Mouse (Mus musculus) myocyte (in vitro differentiated cells): ENCODE measurements around the gene Ptprg.

ENCODE experiments used
- CEBPB ChIP-seq: IDR thresholded peaks from 2 replicates; pipeline ENCODE4 v1.6.1; 2011; ENCODE audit warnings: mild to moderate bottlenecking, moderate library complexity; ENCODE audit not compliant: poor library complexity, insufficient read depth, severe bottlenecking
- E2F4 ChIP-seq: IDR thresholded peaks from one replicate; pipeline ENCODE4 v1.6.1; 2011; ENCODE audit warnings: mild to moderate bottlenecking, control low read depth, moderate library complexity; ENCODE audit not compliant: insufficient read depth
- MAX ChIP-seq: IDR thresholded peaks from one replicate; pipeline ENCODE4 v1.6.1; 2011; ENCODE audit warnings: low read depth, mild to moderate bottlenecking, control low read depth
- MYOD1 ChIP-seq, 3 experiments: IDR thresholded peaks; one replicate each; pipeline ENCODE4 v1.6.1; 2011; ENCODE audit warnings: control low read depth in 2 of 3, low read depth in 2 of 3, mild to moderate bottlenecking in 2 of 3, moderate library complexity in 1 of 3; ENCODE audit not compliant: insufficient read length in 2 of 3, control insufficient read depth in 1 of 3
- MYOG ChIP-seq, 3 experiments: IDR thresholded peaks; one replicate each; pipeline ENCODE4 v1.6.1; 2011; ENCODE audit warnings: control low read depth in 2 of 3, low read depth in 2 of 3, mild to moderate bottlenecking in 2 of 3; ENCODE audit not compliant: insufficient read length in 2 of 3, control insufficient read depth in 1 of 3, insufficient read depth in 1 of 3
- POLR2A ChIP-seq: IDR thresholded peaks from one replicate; pipeline ENCODE4 v1.6.1; 2011; ENCODE audit warnings: low read depth, mild to moderate bottlenecking, control low read depth, moderate library complexity; ENCODE audit not compliant: insufficient read length
- POLR2AphosphoS2 ChIP-seq: IDR thresholded peaks from one replicate; pipeline ENCODE4 v1.6.1; 2011; ENCODE audit warnings: low read depth, control low read depth; ENCODE audit not compliant: insufficient read length
- REST ChIP-seq: IDR thresholded peaks from one replicate; pipeline ENCODE4 v1.6.1; 2011; ENCODE audit warnings: mild to moderate bottlenecking, control low read depth, moderate library complexity; ENCODE audit not compliant: insufficient read depth, insufficient read length
- TCF12 ChIP-seq: IDR thresholded peaks from one replicate; pipeline ENCODE4 v1.6.1; 2011; ENCODE audit warnings: mild to moderate bottlenecking, control low read depth; ENCODE audit not compliant: poor library complexity, insufficient read depth, severe bottlenecking
- TCF3 ChIP-seq: IDR thresholded peaks from one replicate; pipeline ENCODE4 v1.6.1; 2011; ENCODE audit warnings: low read depth, control low read depth; ENCODE audit not compliant: insufficient read length
- USF1 ChIP-seq: IDR thresholded peaks from one replicate; pipeline ENCODE4 v1.6.1; 2011; ENCODE audit warnings: low read depth, mild to moderate bottlenecking, control low read depth, moderate library complexity

GRCm38 (mm10) chr14:11663661-11664215 lies 110.4 kb downstream of the Ptprg start:
- no peak for TF ChIP-seq MAX
- no peak for TF ChIP-seq MYOD1 (IDR thresholded peaks at IDR 0.05; ENCODE audit: control insufficient read depth in 1 of 3, insufficient read length in 2 of 3, low read depth in 2 of 3)
- TF ChIP-seq POLR2A = no peak
- no peak for TF ChIP-seq POLR2AphosphoS2
- no peak for TF ChIP-seq REST
- no peak for TF ChIP-seq TCF12
- no peak for TF ChIP-seq CEBPB
- TF ChIP-seq USF1 = no peak
- no peak for TF ChIP-seq MYOG (IDR thresholded peaks at IDR 0.05; ENCODE audit: control insufficient read depth in 1 of 3, insufficient read depth in 1 of 3, insufficient read length in 2 of 3, low read depth in 2 of 3)
- TF ChIP-seq E2F4 = no peak
- no peak for TF ChIP-seq TCF3
